Mouse (Mus musculus) myocyte (in vitro differentiated cells): ENCODE measurements around the gene Pdxk.

Experiments used
- CEBPB ChIP-seq: IDR thresholded peaks from 2 replicates; pipeline ENCODE4 v1.6.1; 2011; ENCODE audit warnings: mild to moderate bottlenecking, moderate library complexity; ENCODE audit not compliant: poor library complexity, insufficient read depth, severe bottlenecking
- E2F4 ChIP-seq: IDR thresholded peaks from one replicate; pipeline ENCODE4 v1.6.1; 2011; ENCODE audit warnings: mild to moderate bottlenecking, control low read depth, moderate library complexity; ENCODE audit not compliant: insufficient read depth
- MAX ChIP-seq: IDR thresholded peaks from one replicate; pipeline ENCODE4 v1.6.1; 2011; ENCODE audit warnings: low read depth, mild to moderate bottlenecking, control low read depth
- MYOD1 ChIP-seq, 3 experiments: IDR thresholded peaks; one replicate each; pipeline ENCODE4 v1.6.1; 2011; ENCODE audit warnings: control low read depth in 2 of 3, low read depth in 2 of 3, mild to moderate bottlenecking in 2 of 3, moderate library complexity in 1 of 3; ENCODE audit not compliant: insufficient read length in 2 of 3, control insufficient read depth in 1 of 3
- MYOG ChIP-seq, 3 experiments: IDR thresholded peaks; one replicate each; pipeline ENCODE4 v1.6.1; 2011; ENCODE audit warnings: control low read depth in 2 of 3, low read depth in 2 of 3, mild to moderate bottlenecking in 2 of 3; ENCODE audit not compliant: insufficient read length in 2 of 3, control insufficient read depth in 1 of 3, insufficient read depth in 1 of 3
- POLR2A ChIP-seq: IDR thresholded peaks from one replicate; pipeline ENCODE4 v1.6.1; 2011; ENCODE audit warnings: low read depth, mild to moderate bottlenecking, control low read depth, moderate library complexity; ENCODE audit not compliant: insufficient read length
- POLR2AphosphoS2 ChIP-seq: IDR thresholded peaks from one replicate; pipeline ENCODE4 v1.6.1; 2011; ENCODE audit warnings: low read depth, control low read depth; ENCODE audit not compliant: insufficient read length
- USF1 ChIP-seq: IDR thresholded peaks from one replicate; pipeline ENCODE4 v1.6.1; 2011; ENCODE audit warnings: low read depth, mild to moderate bottlenecking, control low read depth, moderate library complexity

- TF ChIP-seq POLR2A (no peak), MAX (no peak), USF1 (no peak), MYOG (IDR thresholded peaks at IDR 0.05; ENCODE audit: control insufficient read depth in 1 of 3, insufficient read depth in 1 of 3, insufficient read length in 2 of 3, low read depth in 2 of 3) (peak in 2 of 3 experiments; percentile 45 to 69), E2F4 (no peak), CEBPB (no peak), POLR2AphosphoS2 (peak; percentile 33), MYOD1 (IDR thresholded peaks at IDR 0.05; ENCODE audit: control insufficient read depth in 1 of 3, insufficient read length in 2 of 3, low read depth in 2 of 3) (peak in 2 of 3 experiments; percentile 74 to 87)
Observed at GRCm38 (mm10) chr10:78399090-78399657, 65.6 kb downstream of the Pdxk start.
